In genomic region chr6:108700638-108701343, GRCm38 (mm10) we compare ENCODE assay signal across 9 mouse cellular contexts. TPM values are rescaled to one million over a fixed set of nuclear protein-coding genes. Genes with fewer than 3 reads are reported as not detected.
DNase-seq lines count a peak whose midpoint lies in the region; ATAC-seq and TF ChIP-seq lines count a peak whose summit lies in the region.
"Had no signal": no experiment of that assay in that cellular context is flagged by ENCODE, and none has a peak within 500 bp of the region (broad histone marks: within the 10 kb centered on the region; RNA-seq: fewer than 3 reads in every experiment).

No protein-coding gene starts in this region.

- no peaks in the 10 kb centered on the region for H3K9me3 ChIP-seq in lung, embryonic 14.5 days (ENCODE audit: low read depth, low read length)
- no peaks in the 10 kb centered on the region for H3K9me3 ChIP-seq in forebrain, embryonic 14.5 days (replicated peaks; ENCODE audit: control insufficient read depth, low read length)
- no peaks in the 10 kb centered on the region for H3K9me3 ChIP-seq in neural tube, embryonic 15.5 days (replicated peaks)

- WGBS in lung, embryonic 14.5 days = 20% methylated on average over 17 of the region's 17 CpGs
- 20% methylated on average over 17 of the region's 17 CpGs for WGBS in forebrain, embryonic 14.5 days
- WGBS in neural tube, embryonic 15.5 days = 13% methylated on average over 17 of the region's 17 CpGs

- no peak overlapping the region for H3K4me3 ChIP-seq in lung, embryonic 14.5 days (ENCODE audit: low read depth, low read length)
- no peak overlapping the region for H3K4me3 ChIP-seq in forebrain, embryonic 14.5 days (ENCODE audit: low read depth, low read length)
- no peak overlapping the region for H3K4me3 ChIP-seq in neural tube, embryonic 15.5 days (replicated peaks)
- H3K4me3 ChIP-seq: erythroblast, embryonic 14.5 days had no signal

- peak; percentile 37 for DNase-seq in lung, embryonic 14.5 days
- no peak for DNase-seq in lung, postnatal 4 days
- peak; percentile 36 for DNase-seq in forebrain, embryonic 14.5 days (ENCODE audit: low spot score)
- DNase-seq in layer of hippocampus, postnatal 36 days = peak; percentile 13 to 45
- DNase-seq in yolk sac, embryonic 10.5 days (ENCODE audit: low spot score) = no peak
- no peak for DNase-seq in gastrocnemius, adult 8-10 months (ENCODE audit: low spot score in 2 of 2)
- DNase-seq: right cerebral cortex, postnatal 25 days had no signal

- ATAC-seq in lung, embryonic 14.5 days (ENCODE audit: insufficient read depth) = peak; percentile 67; the same call in 1 of the 2 replicates
- ATAC-seq in forebrain, embryonic 14.5 days = peak; percentile 55; the same call in 1 of the 2 replicates
- peak; percentile 47; the same call in 1 of the 2 replicates for ATAC-seq in neural tube, embryonic 15.5 days (ENCODE audit: low FRiP score)

- H3K4me1 ChIP-seq in lung, embryonic 14.5 days (ENCODE audit: insufficient read depth) = no peaks in the 10 kb centered on the region
- 0 out of 2 replicates have a peak, but pooled peaks cover 6% of the 10 kb centered on the region for H3K4me1 ChIP-seq in forebrain, embryonic 14.5 days (ENCODE audit: control insufficient read depth, insufficient read depth, low read length)
- H3K4me1 ChIP-seq in neural tube, embryonic 15.5 days = peaks cover 6% of the 10 kb centered on the region; the same call in 1 of the 2 replicates

- peak overlapping the region; percentile 42 for H3K4me2 ChIP-seq in lung, embryonic 14.5 days
- peak overlapping the region; percentile 40 for H3K4me2 ChIP-seq in forebrain, embryonic 14.5 days (ENCODE audit: low read length)
- peak overlapping the region; percentile 39 for H3K4me2 ChIP-seq in neural tube, embryonic 15.5 days

- no peaks in the 10 kb centered on the region for H3K27me3 ChIP-seq in lung, embryonic 14.5 days (ENCODE audit: insufficient read depth, low read length)
- H3K27me3 ChIP-seq in forebrain, embryonic 14.5 days (replicated peaks; ENCODE audit: control insufficient read depth, insufficient read depth, low read length) = no peaks in the 10 kb centered on the region
- 0 out of 2 replicates have a peak, but pooled peaks cover 2% of the 10 kb centered on the region for H3K27me3 ChIP-seq in neural tube, embryonic 15.5 days (replicated peaks)

- no peak overlapping the region for H3K27ac ChIP-seq in lung, embryonic 14.5 days (ENCODE audit: low read depth)
- H3K27ac ChIP-seq in forebrain, embryonic 14.5 days (ENCODE audit: low read depth, low read length) = no peak overlapping the region
- no peak overlapping the region for H3K27ac ChIP-seq in neural tube, embryonic 15.5 days (replicated peaks)

- no peak for TF ChIP-seq CTCF in lung, embryonic 14.5 days (IDR thresholded peaks at IDR 0.05; ENCODE audit: low read depth)

- 0 out of 2 replicates have a peak overlapping the region, but pooled peaks have one; percentile 1 for H3K9ac ChIP-seq in lung, embryonic 14.5 days
- peak overlapping the region; percentile 37; the same call in 1 of the 2 replicates for H3K9ac ChIP-seq in forebrain, embryonic 14.5 days (ENCODE audit: low read length)
- no peak overlapping the region for H3K9ac ChIP-seq in neural tube, embryonic 15.5 days (replicated peaks)

- no peaks in the 10 kb centered on the region for H3K36me3 ChIP-seq in lung, embryonic 14.5 days (ENCODE audit: insufficient read depth)
- H3K36me3 ChIP-seq in forebrain, embryonic 14.5 days (ENCODE audit: control insufficient read depth, insufficient read depth, low read length) = no peaks in the 10 kb centered on the region
- H3K36me3 ChIP-seq in neural tube, embryonic 15.5 days = no peaks in the 10 kb centered on the region

RNA-seq across cellular contexts. Expression of gene Bhlhe40, which starts 40.4 kb away (rescaled TPM):
- polyA plus RNA-seq in lung, embryonic 14.5 days (2014; fragmentation: Nextera tagmentation; extraction: Ambion mirVana) = 8.8 and 12.1 TPM in 2 replicates
- polyA plus RNA-seq in forebrain, embryonic 14.5 days (2014; fragmentation: Nextera tagmentation; extraction: Ambion mirVana) = 5.0 and 6.7 TPM in 2 replicates
- total RNA-seq in layer of hippocampus, postnatal 36 days (2021) = 100 to 1,000 TPM in 1 of 2 experiments, 10 to 100 TPM in 1; 92.5 to 102 TPM
- 5.3 and 8.5 TPM in 2 replicates for polyA plus RNA-seq in neural tube, embryonic 15.5 days (2015; fragmentation: Nextera tagmentation; extraction: Ambion mirVana)
- total RNA-seq in gastrocnemius, adult 8-10 months (2022) = 100 to 1,000 TPM in 3 of 4 experiments, 10 to 100 TPM in 1; 89.5 to 168 (median 130) TPM

Comparison
In these comparisons a context has a peak if more than half of its experiments do, and no peak if none do; other contexts are left out.
1. DNase-seq: peak in lung, embryonic 14.5 days (single experiment), forebrain, embryonic 14.5 days (single experiment) and layer of hippocampus, postnatal 36 days (2 of 2); none in lung, postnatal 4 days (0 of 2), yolk sac, embryonic 10.5 days (single experiment) and gastrocnemius, adult 8-10 months (0 of 2).
2. Peak in every context shown above with its lines, with median percentiles within 50 percentile points of each other: ATAC-seq and H3K4me2 ChIP-seq.